Mouse (Mus musculus): ENCODE results near the gene Scn2b. TPM values are rescaled to one million over a fixed set of nuclear protein-coding genes. Genes with fewer than 3 reads are reported as not detected.

Scn2b gene
- polyA plus RNA-seq, 1 experiment, result 83.5 TPM

DNA sequence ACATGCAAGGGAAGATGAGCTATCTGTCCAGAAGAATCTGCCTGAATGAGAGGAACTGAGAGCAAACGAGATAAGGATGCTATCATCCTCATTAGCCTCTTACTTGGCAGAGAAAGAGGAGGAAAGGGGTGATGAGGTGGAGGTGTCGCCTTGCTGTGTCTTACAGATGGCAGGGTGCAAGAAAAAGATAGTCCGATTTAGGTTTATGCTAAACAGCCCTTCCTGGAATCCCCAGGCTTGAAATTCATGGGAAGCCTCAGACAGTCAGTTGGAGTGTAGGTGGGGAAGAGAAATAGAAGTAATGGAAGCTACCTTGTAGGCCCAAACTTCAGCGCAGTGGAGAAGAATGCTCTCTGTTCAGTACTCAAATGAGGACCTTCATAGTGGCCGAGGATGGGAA lies 50.3 kb downstream of the Scn2b start:
- peak in 1 of 2 experiments; percentile 53 for DNase-seq (ENCODE audit: extremely low spot score in 1 of 2, low spot score in 1 of 2)

DNA sequence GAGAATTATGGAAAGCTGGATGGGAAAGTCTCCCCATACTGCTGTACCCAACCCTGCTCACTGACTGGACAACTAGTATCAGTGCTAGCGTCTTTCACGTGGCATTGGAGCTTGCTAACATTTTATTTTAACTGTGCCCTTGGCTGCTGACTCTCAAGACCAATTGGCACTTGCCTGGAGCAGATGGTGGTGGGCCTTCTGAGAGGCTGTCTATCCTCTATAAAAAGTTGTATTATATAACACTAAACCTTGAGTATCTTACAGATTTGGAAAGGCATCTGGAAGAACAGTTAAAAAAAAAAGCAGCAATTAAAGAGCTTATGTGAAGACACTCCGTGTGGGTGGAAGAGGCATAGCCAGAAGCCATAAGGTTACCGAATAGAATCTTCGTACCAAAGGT lies 52.6 kb downstream of the Scn2b start:
- DNase-seq (ENCODE audit: extremely low spot score in 1 of 2, low spot score in 1 of 2), result peak; percentile 74 to 75

DNA sequence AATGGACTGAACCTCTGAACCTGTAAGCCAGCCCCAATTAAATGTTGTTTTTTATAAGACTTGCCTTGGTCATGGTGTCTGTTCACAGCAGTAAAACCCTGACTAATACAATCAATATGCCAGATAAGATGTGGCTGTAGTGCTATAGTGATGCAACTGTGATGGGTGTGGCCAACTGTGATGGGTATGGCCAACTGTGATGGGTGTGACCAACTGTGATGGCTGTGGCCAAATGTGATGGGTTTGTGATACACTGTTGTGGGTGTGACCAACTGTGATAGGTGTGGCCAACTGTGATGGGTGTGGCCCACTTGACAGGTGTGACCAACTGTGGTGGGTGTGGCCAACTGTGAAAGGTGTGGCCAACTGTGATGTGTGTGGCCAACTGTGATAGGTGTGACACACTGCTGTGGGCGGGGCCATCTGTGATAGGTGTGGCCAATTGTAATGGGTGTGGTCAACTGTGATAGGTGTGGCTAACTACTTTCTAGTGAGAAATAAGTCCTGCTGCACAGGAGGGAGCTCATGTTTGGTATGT lies 53.6 kb downstream of the Scn2b start:
- DNase-seq (ENCODE audit: extremely low spot score in 1 of 2, low spot score in 1 of 2), result no peak

DNA sequence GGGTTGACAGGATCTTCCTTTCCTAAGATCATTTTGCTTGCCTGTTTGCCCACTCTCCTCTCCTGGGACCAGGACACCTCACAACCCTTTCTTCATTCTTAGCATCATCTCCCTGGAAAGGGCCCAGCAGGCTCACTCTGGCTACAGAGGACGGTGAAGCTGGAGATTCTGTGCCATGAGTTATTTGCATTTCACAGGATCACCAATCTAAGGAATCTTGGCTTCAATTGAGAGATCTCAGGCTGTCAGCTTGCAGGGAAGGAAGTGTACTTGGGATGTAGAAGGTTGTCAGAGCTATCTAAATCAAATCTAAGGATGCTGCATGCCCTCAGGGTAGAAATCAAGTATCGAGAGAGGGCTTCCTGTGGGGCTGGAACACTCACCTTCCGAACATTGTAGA lies 55.9 kb downstream of the Scn2b start:
- no peak for DNase-seq (ENCODE audit: extremely low spot score in 1 of 2, low spot score in 1 of 2)

DNA sequence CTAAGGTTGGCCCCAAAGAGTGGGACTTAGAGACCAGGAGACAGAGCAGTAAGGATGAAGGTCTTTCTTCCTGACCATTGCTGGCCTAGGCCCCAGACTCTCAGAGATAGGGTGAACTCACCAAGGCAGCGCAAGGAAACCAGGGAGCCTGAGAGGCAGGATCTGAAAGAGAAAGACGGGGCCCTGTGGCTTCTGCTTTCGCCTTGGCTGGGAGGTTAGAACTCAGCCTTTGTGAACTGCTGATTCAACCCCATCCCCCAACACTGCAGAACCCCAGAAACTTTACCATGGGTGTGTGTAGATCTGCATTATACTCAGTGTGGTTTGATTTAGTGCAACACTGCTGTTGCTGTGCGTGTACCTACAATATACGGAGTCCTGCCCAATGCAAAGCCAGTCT lies 61.7 kb downstream of the Scn2b start:
- no peak for DNase-seq (ENCODE audit: extremely low spot score in 1 of 2, low spot score in 1 of 2)

Other genes starting within 250 kb of the Scn2b start
- 29.9 and 32.5 TPM in 2 replicates for gene Kmt2a, start 236.5 kb upstream of the Scn2b start, polyA plus RNA-seq (2012; rRNA removed)
- 723 and 788 TPM in 2 replicates for gene Atp5l, start 197.0 kb upstream of the Scn2b start, polyA plus RNA-seq (2012; rRNA removed)
- gene Ube4a, start 152.2 kb upstream of the Scn2b start, polyA plus RNA-seq (2012; rRNA removed), result 25.3 and 27.4 TPM in 2 replicates
- gene Cd3g, start 137.4 kb upstream of the Scn2b start, polyA plus RNA-seq (2012; rRNA removed), result 0.13 TPM in 1 of 2 replicates, not detected in the other
- 0.06 TPM in 1 of 2 replicates, not detected in the other for gene Cd3d, start 136.0 kb upstream of the Scn2b start, polyA plus RNA-seq (2012; rRNA removed)
- gene Cd3e, start 108.2 kb upstream of the Scn2b start, polyA plus RNA-seq (2012; rRNA removed), result 0.08 and 0.13 TPM in 2 replicates
- 2.1 and 2.8 TPM in 2 replicates for gene Mpzl2, start 78.0 kb upstream of the Scn2b start, polyA plus RNA-seq (2012; rRNA removed)
- gene Mpzl3, start 62.6 kb upstream of the Scn2b start, polyA plus RNA-seq (2012; rRNA removed), result 2.0 and 2.1 TPM in 2 replicates
- gene Jaml, start 38.6 kb upstream of the Scn2b start, polyA plus RNA-seq (2012; rRNA removed), result 0.32 and 0.59 TPM in 2 replicates
- 17.4 and 32.4 TPM in 2 replicates for gene Scn4b, start 20.6 kb downstream of the Scn2b start, polyA plus RNA-seq (2012; rRNA removed)
- gene BC049352, start 64.2 kb downstream of the Scn2b start, polyA plus RNA-seq (2012; rRNA removed), result 2.8 and 3.1 TPM in 2 replicates
- gene Tmprss4, start 86.3 kb downstream of the Scn2b start, polyA plus RNA-seq (2012; rRNA removed), result 0.08 and 0.18 TPM in 2 replicates
- 3.1 and 4.0 TPM in 2 replicates for gene Il10ra, start 151.4 kb downstream of the Scn2b start, polyA plus RNA-seq (2012; rRNA removed)
- gene Tmprss13, start 201.3 kb downstream of the Scn2b start, polyA plus RNA-seq (2012; rRNA removed), result not detected in 2 replicates

Data from frontal cortex, adult 2 months (tissue).